Mouse (Mus musculus) liver, postnatal 0 days (tissue): Measurements from ENCODE around the gene Rps13.

Experiments
- CTCF ChIP-seq: sonication (generic); IDR thresholded peaks from 2 replicates; pipeline ENCODE4 v1.5.1; 2016; ENCODE audit warnings: antibody characterized with exemption, low read depth
- EP300 ChIP-seq: IDR thresholded peaks from 2 replicates; pipeline ENCODE4 v1.6.1; 2016; ENCODE audit warnings: antibody characterized with exemption, low read depth, mild to moderate bottlenecking

DNA sequence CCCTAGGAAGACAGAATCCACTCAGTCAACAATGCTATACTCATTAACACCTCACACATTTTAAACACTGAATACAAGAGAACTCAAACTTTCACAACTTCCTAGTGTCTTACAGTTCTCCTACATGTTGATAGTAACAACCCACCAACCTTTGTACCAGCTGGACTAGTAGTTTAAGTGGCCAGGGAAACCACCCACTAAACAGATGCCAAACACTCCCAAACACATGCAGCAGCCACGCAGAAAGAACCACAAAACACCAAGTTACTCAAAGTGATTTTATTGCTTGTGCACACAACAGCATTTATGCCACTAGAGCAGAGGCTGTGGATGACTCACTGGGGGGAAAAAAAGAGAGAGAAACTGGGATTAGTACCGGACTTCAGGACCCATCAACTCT is 2.7 kb downstream of the Rps13 start:
- TF ChIP-seq CTCF (no peak), EP300 (no peak)
